Mouse (Mus musculus): ENCODE data around the gene Fbn1. TPM values are rescaled to one million over a fixed set of nuclear protein-coding genes. Genes with fewer than 3 reads are reported as not detected.
"Not testable (repeated sequence)": the region's sequence is repeated elsewhere in the genome, so short reads cannot be mapped to it uniquely, and the experiment has no call there.

The Fbn1 gene
- polyA plus RNA-seq, 1 experiment from 2014 or later: 15.5 TPM

- H3K4me1 ChIP-seq (ENCODE audit: insufficient read depth, low read length): no peaks in the 10 kb centered on the region
- WGBS: 97% methylated on average over 1 of the region's 1 CpGs
- no peak overlapping the region for H3K27ac ChIP-seq (ENCODE audit: low read length)
These were observed 209.0 kb downstream of the Fbn1 start for GRCm38 (mm10) chr2:125298841-125299240.

GRCm38 (mm10) chr2:125295526-125295925 lies 212.3 kb downstream of the Fbn1 start:
- Histone ChIP-seq H3K27me3 (ENCODE audit: insufficient read depth, low read length) (no peaks in the 10 kb centered on the region), H3K4me1 (ENCODE audit: insufficient read depth, low read length) (no peaks in the 10 kb centered on the region), H3K4me3 (ENCODE audit: low read length) (no peak overlapping the region), H3K36me3 (ENCODE audit: insufficient read depth, low read length) (no peaks in the 10 kb centered on the region), H3K9ac (replicated peaks; ENCODE audit: low read length) (no peak overlapping the region), H3K9me3 (ENCODE audit: low read length) (no peaks in the 10 kb centered on the region), H3K4me2 (replicated peaks; ENCODE audit: low read depth, low read length) (no peak overlapping the region), H3K27ac (ENCODE audit: low read length) (no peak overlapping the region)
- WGBS: 86% methylated on average over 3 of the region's 3 CpGs
- ATAC-seq (ENCODE audit: low FRiP score, low TSS enrichment): no peak

More at GRCm38 (mm10) chr2:125298841-125299240, 209.0 kb downstream of the Fbn1 start:
- H3K4me2 ChIP-seq (replicated peaks; ENCODE audit: low read depth, low read length): no peak overlapping the region
- H3K36me3 ChIP-seq (ENCODE audit: insufficient read depth, low read length): no peaks in the 10 kb centered on the region
- no peak overlapping the region for H3K4me3 ChIP-seq (ENCODE audit: low read length)
- H3K9ac ChIP-seq (replicated peaks; ENCODE audit: low read length): no peak overlapping the region
- no peaks in the 10 kb centered on the region for H3K27me3 ChIP-seq (ENCODE audit: insufficient read depth, low read length)
- ATAC-seq (ENCODE audit: low FRiP score, low TSS enrichment): no peak
- H3K9me3 ChIP-seq (ENCODE audit: low read length): no peaks in the 10 kb centered on the region

- H3K9me3 ChIP-seq (ENCODE audit: low read length): no peaks in the 10 kb centered on the region
- no peaks in the 10 kb centered on the region for H3K27me3 ChIP-seq (ENCODE audit: insufficient read depth, low read length)
- no peaks in the 10 kb centered on the region for H3K36me3 ChIP-seq (ENCODE audit: insufficient read depth, low read length)
- ATAC-seq (ENCODE audit: low FRiP score, low TSS enrichment): no peak
- H3K27ac ChIP-seq (ENCODE audit: low read length): no peak overlapping the region
- no peaks in the 10 kb centered on the region for H3K4me1 ChIP-seq (ENCODE audit: insufficient read depth, low read length)
- no peak overlapping the region for H3K4me2 ChIP-seq (replicated peaks; ENCODE audit: low read depth, low read length)
- H3K4me3 ChIP-seq (ENCODE audit: low read length): no peak overlapping the region
- no peak overlapping the region for H3K9ac ChIP-seq (replicated peaks; ENCODE audit: low read length)
- WGBS: 83% methylated on average over 5 of the region's 5 CpGs
These were observed 213.8 kb downstream of the Fbn1 start for GRCm38 (mm10) chr2:125293969-125294491.

DNA sequence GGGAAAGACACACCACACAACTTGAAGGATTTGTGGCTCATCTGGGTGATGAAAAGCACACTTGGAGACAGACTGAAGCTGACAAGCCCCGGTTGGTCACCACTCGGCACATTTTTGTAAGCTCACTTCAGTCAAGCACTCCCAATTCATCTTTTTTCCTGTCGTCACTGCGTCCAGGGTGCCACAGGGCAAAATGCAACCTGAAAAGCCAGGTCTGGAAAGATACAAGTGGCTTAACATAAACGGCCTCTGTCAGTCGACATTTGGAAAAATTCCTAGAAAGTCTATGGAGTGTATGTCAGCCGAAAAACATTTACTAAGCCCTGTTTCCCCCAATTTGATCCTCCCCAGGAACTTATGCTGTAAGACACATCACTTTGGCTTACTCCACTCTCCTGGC lies 215.2 kb downstream of the Fbn1 start:
- no peak overlapping the region for H3K9ac ChIP-seq (replicated peaks; ENCODE audit: low read length)
- no peaks in the 10 kb centered on the region for H3K4me1 ChIP-seq (ENCODE audit: insufficient read depth, low read length)
- no peak for ATAC-seq (ENCODE audit: low FRiP score, low TSS enrichment)
- no peaks in the 10 kb centered on the region for H3K36me3 ChIP-seq (ENCODE audit: insufficient read depth, low read length)
- 76% methylated on average over 7 of the region's 7 CpGs for WGBS
- H3K4me3 ChIP-seq (ENCODE audit: low read length): no peak overlapping the region
- no peaks in the 10 kb centered on the region for H3K27me3 ChIP-seq (ENCODE audit: insufficient read depth, low read length)
- no peak overlapping the region for H3K27ac ChIP-seq (ENCODE audit: low read length)
- no peak overlapping the region for H3K4me2 ChIP-seq (replicated peaks; ENCODE audit: low read depth, low read length)
- no peaks in the 10 kb centered on the region for H3K9me3 ChIP-seq (ENCODE audit: low read length)

- no peak overlapping the region for H3K4me3 ChIP-seq (ENCODE audit: low read length)
These were observed 216.7 kb downstream of the Fbn1 start for GRCm38 (mm10) chr2:125291101-125291500.

GRCm38 (mm10) chr2:125290197-125290965 lies 217.4 kb downstream of the Fbn1 start:
- Histone ChIP-seq H3K9me3 (ENCODE audit: low read length) (no peaks in the 10 kb centered on the region), H3K4me2 (replicated peaks; ENCODE audit: low read depth, low read length) (no peak overlapping the region), H3K27ac (ENCODE audit: low read length) (no peak overlapping the region), H3K4me3 (ENCODE audit: low read length) (no peak overlapping the region), H3K4me1 (ENCODE audit: insufficient read depth, low read length) (no peaks in the 10 kb centered on the region), H3K36me3 (ENCODE audit: insufficient read depth, low read length) (no peaks in the 10 kb centered on the region), H3K27me3 (ENCODE audit: insufficient read depth, low read length) (no peaks in the 10 kb centered on the region), H3K9ac (replicated peaks; ENCODE audit: low read length) (no peak overlapping the region)
- ATAC-seq (ENCODE audit: low FRiP score, low TSS enrichment): no peak
- 77% methylated on average over 10 of the region's 10 CpGs for WGBS

More at GRCm38 (mm10) chr2:125291101-125291500, 216.7 kb downstream of the Fbn1 start:
- no peaks in the 10 kb centered on the region for H3K9me3 ChIP-seq (ENCODE audit: low read length)
- H3K9ac ChIP-seq (replicated peaks; ENCODE audit: low read length): no peak overlapping the region
- H3K36me3 ChIP-seq (ENCODE audit: insufficient read depth, low read length): no peaks in the 10 kb centered on the region
- no peak for ATAC-seq (ENCODE audit: low FRiP score, low TSS enrichment)
- WGBS: 79% methylated on average over 1 of the region's 1 CpGs
- no peaks in the 10 kb centered on the region for H3K27me3 ChIP-seq (ENCODE audit: insufficient read depth, low read length)
- no peak overlapping the region for H3K27ac ChIP-seq (ENCODE audit: low read length)
- no peak overlapping the region for H3K4me2 ChIP-seq (replicated peaks; ENCODE audit: low read depth, low read length)
- no peaks in the 10 kb centered on the region for H3K4me1 ChIP-seq (ENCODE audit: insufficient read depth, low read length)

- Histone ChIP-seq H3K4me1 (ENCODE audit: insufficient read depth, low read length) (peaks cover 11% of the 10 kb centered on the region), H3K9me3 (ENCODE audit: low read length) (no peaks in the 10 kb centered on the region), H3K36me3 (ENCODE audit: insufficient read depth, low read length) (no peaks in the 10 kb centered on the region), H3K27ac (ENCODE audit: low read length) (no peak overlapping the region), H3K4me3 (ENCODE audit: low read length) (no peak overlapping the region), H3K27me3 (ENCODE audit: insufficient read depth, low read length) (no peaks in the 10 kb centered on the region), H3K4me2 (replicated peaks; ENCODE audit: low read depth, low read length) (no peak overlapping the region), H3K9ac (replicated peaks; ENCODE audit: low read length) (no peak overlapping the region)
- ATAC-seq (ENCODE audit: low FRiP score, low TSS enrichment): no peak
- 87% methylated on average over 4 of the region's 4 CpGs for WGBS
These were observed 222.0 kb downstream of the Fbn1 start for GRCm38 (mm10) chr2:125285777-125286176.

DNA sequence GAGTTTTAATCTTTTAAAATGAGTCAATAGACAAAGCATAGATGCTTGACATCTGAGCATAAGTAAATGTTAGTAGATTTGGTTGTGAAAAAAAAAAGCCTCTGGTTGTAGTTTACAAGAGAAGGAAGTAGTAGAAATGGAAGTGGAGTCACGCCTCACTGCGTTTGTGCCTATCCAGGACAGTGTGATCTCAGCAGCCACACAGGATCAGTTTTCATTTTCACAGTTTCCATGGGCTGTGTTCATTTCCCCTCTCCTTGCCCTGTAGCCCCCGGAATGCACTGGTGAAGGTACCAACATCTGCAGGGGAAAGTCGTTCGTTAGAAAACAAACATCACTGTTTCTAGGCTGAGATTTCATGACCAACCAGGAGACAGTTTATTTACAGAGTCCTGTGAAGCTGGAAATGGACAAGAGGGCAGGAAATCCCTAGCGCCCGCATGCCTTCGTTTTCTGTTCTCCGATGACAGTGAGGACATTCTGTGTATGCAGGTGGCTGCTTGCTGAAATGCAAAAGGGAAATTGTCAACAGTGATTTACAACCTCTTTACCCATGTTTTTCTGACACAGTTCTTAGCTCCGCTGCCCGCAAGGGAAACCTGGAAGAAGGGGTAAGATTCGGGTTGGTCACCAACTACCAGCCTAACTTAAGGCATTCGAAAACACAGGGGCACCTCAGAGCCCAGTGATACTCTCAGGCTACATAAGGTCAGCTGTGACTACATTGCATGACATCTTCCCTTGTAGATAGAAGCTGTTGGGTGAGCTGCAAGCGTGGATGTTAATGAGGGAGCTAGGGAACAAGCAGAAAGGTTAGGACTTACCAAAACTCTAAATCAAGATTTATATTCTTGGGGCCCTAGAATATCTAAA lies 225.2 kb downstream of the Fbn1 start:
- Histone ChIP-seq H3K4me1 (ENCODE audit: insufficient read depth, low read length) (peaks cover 11% of the 10 kb centered on the region), H3K27ac (ENCODE audit: low read length) (peak overlapping the region; percentile 67), H3K9ac (replicated peaks; ENCODE audit: low read length) (peak overlapping the region; percentile 53; the same call in 1 of the 2 replicates), H3K4me3 (ENCODE audit: low read length) (peak overlapping the region; percentile 29), H3K36me3 (ENCODE audit: insufficient read depth, low read length) (no peaks in the 10 kb centered on the region), H3K9me3 (ENCODE audit: low read length) (no peaks in the 10 kb centered on the region), H3K4me2 (replicated peaks; ENCODE audit: low read depth, low read length) (peak overlapping the region; percentile 54), H3K27me3 (ENCODE audit: insufficient read depth, low read length) (no peaks in the 10 kb centered on the region)
- 13% methylated on average over 14 of the region's 14 CpGs for WGBS
- peak; percentile 67; the same call in 1 of the 2 replicates for ATAC-seq (ENCODE audit: low FRiP score, low TSS enrichment)

DNA sequence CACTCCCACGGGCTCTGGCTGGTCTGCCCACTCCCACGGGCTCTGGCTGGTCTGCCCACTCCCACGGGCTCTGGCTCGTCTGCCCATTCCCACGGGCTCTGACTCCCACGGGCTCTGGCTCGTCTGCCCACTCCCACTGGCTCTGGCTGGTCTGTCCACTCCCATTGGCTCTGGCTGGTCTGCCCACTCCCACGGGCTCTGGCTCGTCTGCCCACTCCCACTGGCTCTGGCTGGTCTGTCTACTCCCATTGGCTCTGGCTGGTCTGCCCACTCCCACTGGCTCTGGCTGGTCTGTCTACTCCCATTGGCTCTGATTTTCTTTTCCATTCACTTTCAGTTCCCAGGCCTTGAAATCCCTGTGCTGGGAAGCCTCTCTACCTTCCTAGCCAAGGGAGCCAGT lies 227.8 kb downstream of the Fbn1 start:
- not testable (repeated sequence) for H3K27me3 ChIP-seq (ENCODE audit: insufficient read depth, low read length); ATAC-seq (ENCODE audit: low FRiP score, low TSS enrichment); H3K4me3 ChIP-seq (ENCODE audit: low read length); H3K4me2 ChIP-seq (replicated peaks; ENCODE audit: low read depth, low read length); H3K9me3 ChIP-seq (ENCODE audit: low read length); H3K36me3 ChIP-seq (ENCODE audit: insufficient read depth, low read length); H3K9ac ChIP-seq (replicated peaks; ENCODE audit: low read length); H3K27ac ChIP-seq (ENCODE audit: low read length)
- H3K4me1 ChIP-seq (ENCODE audit: insufficient read depth, low read length): peaks cover 11% of the 10 kb centered on the region
- 40% methylated on average over 9 of the region's 9 CpGs for WGBS

All from kidney, embryonic 16.5 days (tissue).